In genomic region chr3:89092509-89093090, GRCm38 (mm10) we compare ENCODE assay signal across 9 mouse cellular contexts. TPM values are rescaled to one million over a fixed set of nuclear protein-coding genes. Genes with fewer than 3 reads are reported as not detected.
DNase-seq lines count a peak whose midpoint lies in the region; ATAC-seq and TF ChIP-seq lines count a peak whose summit lies in the region.
"Had no signal": no experiment of that assay in that cellular context is flagged by ENCODE, and none has a peak within 500 bp of the region (broad histone marks: within the 10 kb centered on the region; RNA-seq: fewer than 3 reads in every experiment).

No protein-coding gene starts in this region.

- no peak for TF ChIP-seq CTCF in E14TG2a.4 (conservative IDR thresholded peaks at IDR 0.05; ENCODE audit: low read length)
- TF ChIP-seq CTCF in forebrain, postnatal 0 days (IDR thresholded peaks at IDR 0.05; ENCODE audit: low read depth): no peak
- TF ChIP-seq CTCF in liver, embryonic 14.5 days (IDR thresholded peaks at IDR 0.05; ENCODE audit: low read depth): no peak

- peak; percentile 36 for ATAC-seq in forebrain, postnatal 0 days
- no peak for ATAC-seq in liver, embryonic 14.5 days (ENCODE audit: insufficient read depth)
- no peak for ATAC-seq in activated CD4-positive, CD25-positive, alpha-beta regulatory T cell, adult 4 months

- peaks cover 40% of the 10 kb centered on the region for H3K36me3 ChIP-seq in heart, embryonic 10.5 days
- peaks cover 45% of the 10 kb centered on the region for H3K36me3 ChIP-seq in E14TG2a.4 (ENCODE audit: insufficient read depth, low read length)
- peaks cover 53% of the 10 kb centered on the region for H3K36me3 ChIP-seq in forebrain, postnatal 0 days (ENCODE audit: insufficient read depth)
- peaks cover 15% of the 10 kb centered on the region for H3K36me3 ChIP-seq in liver, embryonic 14.5 days (replicated peaks; ENCODE audit: control insufficient read depth, insufficient read depth, low read depth)

- H3K27ac ChIP-seq in heart, embryonic 10.5 days: no peak overlapping the region
- H3K27ac ChIP-seq in forebrain, postnatal 0 days (ENCODE audit: low read depth, low read length): peak overlapping the region; percentile 80
- no peak overlapping the region for H3K27ac ChIP-seq in liver, embryonic 14.5 days

- H3K4me3 ChIP-seq in heart, embryonic 10.5 days: peak overlapping the region; percentile 67
- peak overlapping the region; percentile 90 for H3K4me3 ChIP-seq in E14TG2a.4 (replicated peaks; ENCODE audit: low read length)
- peak overlapping the region; percentile 72 for H3K4me3 ChIP-seq in forebrain, postnatal 0 days (ENCODE audit: low read depth, low read length)
- H3K4me3 ChIP-seq in liver, embryonic 14.5 days (ENCODE audit: insufficient read depth in 1 of 2, low read depth in 2 of 2, low read length in 2 of 2): no peak overlapping the region

- H3K4me1 ChIP-seq in heart, embryonic 10.5 days: peaks cover 56% of the 10 kb centered on the region
- peaks cover 81% of the 10 kb centered on the region for H3K4me1 ChIP-seq in E14TG2a.4 (replicated peaks; ENCODE audit: low read depth, low read length)
- H3K4me1 ChIP-seq in forebrain, postnatal 0 days (ENCODE audit: insufficient read depth): 0 out of 2 replicates have a peak, but pooled peaks cover 10% of the 10 kb centered on the region
- H3K4me1 ChIP-seq in liver, embryonic 14.5 days (replicated peaks; ENCODE audit: control insufficient read depth in 2 of 2, insufficient read depth in 2 of 2, low read length in 1 of 2): peaks cover 12 to 17% of the 10 kb centered on the region in 2 experiments

- no peak for DNase-seq in heart, embryonic 10.5 days (ENCODE audit: low spot score)
- no peak for DNase-seq in heart, adult 9 months (ENCODE audit: low spot score in 2 of 2)
- peak; percentile 21 for DNase-seq in forebrain, postnatal 0 days
- DNase-seq in liver, embryonic 14.5 days (ENCODE audit: low read depth in 3 of 3, low spot score in 3 of 3): no peak
- no peak for DNase-seq in ovary, postnatal 14 days (ENCODE audit: low spot score)
- no peak for DNase-seq in yolk sac, embryonic 10.5 days (ENCODE audit: low spot score)

- H3K9ac ChIP-seq in forebrain, postnatal 0 days: peak overlapping the region; percentile 68
- no peak overlapping the region for H3K9ac ChIP-seq in liver, embryonic 14.5 days (replicated peaks)

- H3K4me2 ChIP-seq in forebrain, postnatal 0 days (ENCODE audit: low read depth): peak overlapping the region; percentile 95
- H3K4me2 ChIP-seq in liver, embryonic 14.5 days (ENCODE audit: low read depth): peak overlapping the region; percentile 48

- peaks cover 56% of the 10 kb centered on the region for H3K27me3 ChIP-seq in heart, embryonic 10.5 days (ENCODE audit: insufficient read depth, poor library complexity, severe bottlenecking)
- H3K27me3 ChIP-seq in E14TG2a.4 (ENCODE audit: insufficient read depth, low read length): peaks cover 53% of the 10 kb centered on the region
- no peaks in the 10 kb centered on the region for H3K27me3 ChIP-seq in forebrain, postnatal 0 days (ENCODE audit: insufficient read depth, low read length)
- H3K27me3 ChIP-seq in liver, embryonic 14.5 days (ENCODE audit: control insufficient read depth, insufficient read depth, low read length): peaks cover 24% of the 10 kb centered on the region

- H3K9me3 ChIP-seq in heart, embryonic 10.5 days: no peaks in the 10 kb centered on the region
- H3K9me3 ChIP-seq in E14TG2a.4 (ENCODE audit: low read length): no peaks in the 10 kb centered on the region
- no peaks in the 10 kb centered on the region for H3K9me3 ChIP-seq in forebrain, postnatal 0 days (ENCODE audit: low read length)
- H3K9me3 ChIP-seq in liver, embryonic 14.5 days (ENCODE audit: control insufficient read depth, low read length): no peaks in the 10 kb centered on the region

- WGBS in heart, embryonic 10.5 days: 24% methylated on average over 11 of the region's 11 CpGs
- WGBS in forebrain, postnatal 0 days: 17% methylated on average over 11 of the region's 11 CpGs
- 31% methylated on average over 11 of the region's 11 CpGs for WGBS in liver, embryonic 14.5 days (ENCODE audit: insufficient replicate concordance)

- no peak for TF ChIP-seq EP300 in liver, embryonic 14.5 days (IDR thresholded peaks at IDR 0.05; ENCODE audit: low read depth)

RNA-seq across cellular contexts. Expression of gene Rusc1, which starts 0.5 kb away (rescaled TPM):
- 10.1 and 11.6 TPM in 2 replicates for polyA plus RNA-seq in heart, embryonic 10.5 days (2016; fragmentation: Nextera tagmentation; extraction: Ambion mirVana)
- 148 and 158 TPM in 2 replicates for total RNA-seq in forebrain, postnatal 0 days (2014; rRNA removed)
- 86.1 and 101 TPM in 2 replicates for polyA plus RNA-seq in forebrain, postnatal 0 days (2015; fragmentation: Nextera tagmentation; extraction: Ambion mirVana)
- 4.1 and 5.2 TPM in 2 replicates for polyA plus RNA-seq in liver, embryonic 14.5 days (2012; rRNA removed)
- polyA plus RNA-seq in liver, embryonic 14.5 days (2014; fragmentation: Nextera tagmentation; extraction: Ambion mirVana): 2.6 and 3.2 TPM in 2 replicates
- 10 to 100 TPM; 54.4 to 70.3 TPM for polyA plus RNA-seq in activated CD4-positive, CD25-positive, alpha-beta regulatory T cell, adult 4 months (2017; shearing (Covaris generic))

RNA-seq across cellular contexts. Expression of gene Gm43738, which starts 8.3 kb away (rescaled TPM):
- not detected in 2 replicates for polyA plus RNA-seq in heart, embryonic 10.5 days (2016; fragmentation: Nextera tagmentation; extraction: Ambion mirVana)
- not detected in 2 replicates for total RNA-seq in forebrain, postnatal 0 days (2014; rRNA removed)
- polyA plus RNA-seq in forebrain, postnatal 0 days (2015; fragmentation: Nextera tagmentation; extraction: Ambion mirVana): not detected in 2 replicates
- polyA plus RNA-seq in liver, embryonic 14.5 days (2012; rRNA removed): 0.02 TPM in 1 of 2 replicates, not detected in the other
- 0.04 TPM in 1 of 2 replicates, not detected in the other for polyA plus RNA-seq in liver, embryonic 14.5 days (2014; fragmentation: Nextera tagmentation; extraction: Ambion mirVana)
- under 1 TPM in 1 of 2 experiments, not detected in 1; 0.23 TPM for polyA plus RNA-seq in activated CD4-positive, CD25-positive, alpha-beta regulatory T cell, adult 4 months (2017; shearing (Covaris generic))
- total RNA-seq: CH12.LX had no signal

RNA-seq across cellular contexts. Expression of gene Fdps, which starts 9.2 kb away (rescaled TPM):
- 220 and 253 TPM in 2 replicates for polyA plus RNA-seq in heart, embryonic 10.5 days (2016; fragmentation: Nextera tagmentation; extraction: Ambion mirVana)
- total RNA-seq in forebrain, postnatal 0 days (2014; rRNA removed): 421 and 510 TPM in 2 replicates
- 435 and 441 TPM in 2 replicates for polyA plus RNA-seq in forebrain, postnatal 0 days (2015; fragmentation: Nextera tagmentation; extraction: Ambion mirVana)
- polyA plus RNA-seq in liver, embryonic 14.5 days (2012; rRNA removed): 126 and 131 TPM in 2 replicates
- polyA plus RNA-seq in liver, embryonic 14.5 days (2014; fragmentation: Nextera tagmentation; extraction: Ambion mirVana): 238 and 251 TPM in 2 replicates
- polyA plus RNA-seq in activated CD4-positive, CD25-positive, alpha-beta regulatory T cell, adult 4 months (2017; shearing (Covaris generic)): 10 to 100 TPM; 75.1 to 83.8 TPM

RNA-seq across cellular contexts. Expression of gene Pklr, which starts 43.3 kb away (rescaled TPM):
- polyA plus RNA-seq in heart, embryonic 10.5 days (2016; fragmentation: Nextera tagmentation; extraction: Ambion mirVana): 12.4 and 14.7 TPM in 2 replicates
- 0.08 and 0.76 TPM in 2 replicates for total RNA-seq in forebrain, postnatal 0 days (2014; rRNA removed)
- 0.19 TPM in 1 of 2 replicates, not detected in the other for polyA plus RNA-seq in forebrain, postnatal 0 days (2015; fragmentation: Nextera tagmentation; extraction: Ambion mirVana)
- 132 and 143 TPM in 2 replicates for polyA plus RNA-seq in liver, embryonic 14.5 days (2012; rRNA removed)
- polyA plus RNA-seq in liver, embryonic 14.5 days (2014; fragmentation: Nextera tagmentation; extraction: Ambion mirVana): 79.8 and 97.5 TPM in 2 replicates
- not detected for polyA plus RNA-seq in activated CD4-positive, CD25-positive, alpha-beta regulatory T cell, adult 4 months (2017; shearing (Covaris generic))
- total RNA-seq: CH12.LX had no signal

Comparison
In these comparisons a context has a peak if more than half of its experiments do, and no peak if none do; other contexts are left out.
1. H3K4me3 ChIP-seq: peak in heart, embryonic 10.5 days (single experiment), E14TG2a.4 (single experiment) and forebrain, postnatal 0 days (single experiment); none in liver, embryonic 14.5 days (0 of 2).